Mouse (Mus musculus) layer of hippocampus, postnatal 25 days (tissue): ENCODE measurements at regions not wholly inside any gene's neighbourhood (a gene's known extent, or its start where the extent isn't known, plus 50 kb on each side); places are given as distances from the start of the nearest gene placed in this dataset.

ENCODE experiments used
- DNase-seq, 2 experiments: peaks; one replicate each; pipeline ENCODE4 v3.0.0; 2022; ENCODE audit warnings: mixed read lengths in 2 of 2, low spot score in 1 of 2; ENCODE audit errors: extremely low spot score in 1 of 2

- no peak for DNase-seq
These were observed 726.4 kb upstream of the Sox9 start for GRCm38 (mm10) chr11:112055591-112055990.

- no peak for DNase-seq
These were observed 714.8 kb upstream of the Sox9 start for GRCm38 (mm10) chr11:112067176-112067575.

- no peak for DNase-seq
These were observed 713.2 kb upstream of the Sox9 start for GRCm38 (mm10) chr11:112068821-112069220.

- no peak for DNase-seq
These were observed 710.5 kb upstream of the Sox9 start for GRCm38 (mm10) chr11:112071571-112071970.

GRCm38 (mm10) chr11:112081386-112081785 lies 700.6 kb upstream of the Sox9 start:
- no peak for DNase-seq

GRCm38 (mm10) chr11:112083019-112083418 lies 699.0 kb upstream of the Sox9 start:
- DNase-seq = no peak

- no peak for DNase-seq
These were observed 689.9 kb upstream of the Sox9 start for GRCm38 (mm10) chr11:112092168-112092567.

- no peak for DNase-seq
These were observed 687.0 kb upstream of the Sox9 start for GRCm38 (mm10) chr11:112095009-112095408.

- no peak for DNase-seq
These were observed 683.9 kb upstream of the Sox9 start for GRCm38 (mm10) chr11:112098161-112098560.

- DNase-seq = no peak
These were observed 678.8 kb upstream of the Sox9 start for GRCm38 (mm10) chr11:112103252-112103651.

GRCm38 (mm10) chr11:112106891-112107290 lies 675.1 kb upstream of the Sox9 start:
- DNase-seq = no peak

- DNase-seq = no peak
These were observed 674.7 kb upstream of the Sox9 start for GRCm38 (mm10) chr11:112107314-112107713.

GRCm38 (mm10) chr11:112121026-112121425 lies 661.0 kb upstream of the Sox9 start:
- no peak for DNase-seq

GRCm38 (mm10) chr11:112121831-112122230 lies 660.2 kb upstream of the Sox9 start:
- DNase-seq = no peak

GRCm38 (mm10) chr11:112125249-112125933 lies 656.6 kb upstream of the Sox9 start:
- DNase-seq = no peak

GRCm38 (mm10) chr11:112130090-112130489 lies 651.9 kb upstream of the Sox9 start:
- DNase-seq = no peak

- no peak for DNase-seq
These were observed 644.5 kb upstream of the Sox9 start for GRCm38 (mm10) chr11:112137401-112138020.

- no peak for DNase-seq
These were observed 642.0 kb upstream of the Sox9 start for GRCm38 (mm10) chr11:112140058-112140457.

GRCm38 (mm10) chr11:112140495-112140894 lies 641.5 kb upstream of the Sox9 start:
- no peak for DNase-seq

- no peak for DNase-seq
These were observed 641.1 kb upstream of the Sox9 start for GRCm38 (mm10) chr11:112140912-112141311.

- no peak for DNase-seq
These were observed 630.0 kb upstream of the Sox9 start for GRCm38 (mm10) chr11:112152051-112152450.

- DNase-seq = no peak
These were observed 628.8 kb upstream of the Sox9 start for GRCm38 (mm10) chr11:112153198-112153597.
